Mouse (Mus musculus): Measurements from ENCODE around the gene Mtch2. TPM values are rescaled to one million over a fixed set of nuclear protein-coding genes. Genes with fewer than 3 reads are reported as not detected.

Mtch2 gene
- polyA plus RNA-seq, 1 experiment from 2014 or later: 276 TPM

DNA sequence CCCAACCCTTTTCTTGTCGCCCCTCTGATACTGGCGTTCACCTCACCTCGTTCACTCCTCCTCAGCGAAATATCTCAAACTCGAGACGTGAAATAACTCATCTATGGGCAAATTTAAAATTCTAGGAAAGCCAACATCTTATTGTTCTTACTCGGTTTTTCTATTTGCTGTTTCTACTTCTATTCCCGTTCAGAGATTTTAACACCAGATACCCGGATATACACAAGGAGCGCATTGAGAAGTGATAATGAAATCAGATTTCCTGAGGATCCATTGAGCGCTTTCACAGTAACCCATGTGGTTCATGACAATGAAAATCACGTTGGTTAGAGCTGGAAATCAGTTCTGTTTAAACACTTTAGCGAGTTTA lies 711 bp downstream of the Mtch2 start:
- peak overlapping the region; percentile 65 for H3K4me2 ChIP-seq (replicated peaks)
- H3K4me1 ChIP-seq (replicated peaks; ENCODE audit: control insufficient read depth, insufficient read depth, low read length): peaks cover 21% of the 10 kb centered on the region
- peaks cover 31% of the 10 kb centered on the region for H3K36me3 ChIP-seq (replicated peaks; ENCODE audit: control insufficient read depth, insufficient read depth)
- WGBS: under 1% methylated on average over 13 of the region's 13 CpGs
- peak overlapping the region; percentile 83 for H3K9ac ChIP-seq
- peak; percentile 51 for DNase-seq (ENCODE audit: low spot score)
- peak overlapping the region; percentile 71 for H3K4me3 ChIP-seq (replicated peaks; ENCODE audit: low read length)
- H3K9me3 ChIP-seq (ENCODE audit: control insufficient read depth, low read length): no peaks in the 10 kb centered on the region
- peak overlapping the region; percentile 86 for H3K27ac ChIP-seq
- ATAC-seq (ENCODE audit: low FRiP score): no peak
- H3K27me3 ChIP-seq (ENCODE audit: control insufficient read depth, insufficient read depth, low read length): no peaks in the 10 kb centered on the region

DNA sequence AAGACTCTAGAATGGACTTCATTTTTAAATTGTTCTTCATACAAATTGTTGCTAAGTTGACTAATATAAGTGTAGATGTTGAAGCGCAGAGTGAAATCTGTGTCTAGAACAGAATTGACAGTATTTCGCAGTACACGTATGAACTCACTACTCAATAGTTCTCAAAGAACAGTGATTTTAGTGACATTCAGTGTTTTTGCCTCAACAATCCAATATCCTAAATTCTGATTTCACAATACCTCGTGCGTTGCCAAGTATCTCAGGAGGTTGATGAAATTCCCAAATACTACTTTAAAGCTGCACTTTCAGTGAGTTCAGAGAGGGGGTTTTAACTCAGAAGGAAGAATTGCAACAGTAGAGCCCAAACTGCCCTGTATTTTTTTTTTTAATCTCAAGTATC lies 1.4 kb downstream of the Mtch2 start:
- ATAC-seq (ENCODE audit: low FRiP score): no peak
- WGBS: 89% methylated on average over 5 of the region's 5 CpGs
- H3K4me2 ChIP-seq (replicated peaks): peak overlapping the region; percentile 65
- peaks cover 21% of the 10 kb centered on the region for H3K4me1 ChIP-seq (replicated peaks; ENCODE audit: control insufficient read depth, insufficient read depth, low read length)
- peaks cover 38% of the 10 kb centered on the region for H3K36me3 ChIP-seq (replicated peaks; ENCODE audit: control insufficient read depth, insufficient read depth)
- no peak for DNase-seq (ENCODE audit: low spot score)
- peak overlapping the region; percentile 83 for H3K9ac ChIP-seq
- peak overlapping the region; percentile 86 for H3K27ac ChIP-seq
- no peaks in the 10 kb centered on the region for H3K27me3 ChIP-seq (ENCODE audit: control insufficient read depth, insufficient read depth, low read length)
- no peaks in the 10 kb centered on the region for H3K9me3 ChIP-seq (ENCODE audit: control insufficient read depth, low read length)
- H3K4me3 ChIP-seq (replicated peaks; ENCODE audit: low read length): peak overlapping the region; percentile 71

DNA sequence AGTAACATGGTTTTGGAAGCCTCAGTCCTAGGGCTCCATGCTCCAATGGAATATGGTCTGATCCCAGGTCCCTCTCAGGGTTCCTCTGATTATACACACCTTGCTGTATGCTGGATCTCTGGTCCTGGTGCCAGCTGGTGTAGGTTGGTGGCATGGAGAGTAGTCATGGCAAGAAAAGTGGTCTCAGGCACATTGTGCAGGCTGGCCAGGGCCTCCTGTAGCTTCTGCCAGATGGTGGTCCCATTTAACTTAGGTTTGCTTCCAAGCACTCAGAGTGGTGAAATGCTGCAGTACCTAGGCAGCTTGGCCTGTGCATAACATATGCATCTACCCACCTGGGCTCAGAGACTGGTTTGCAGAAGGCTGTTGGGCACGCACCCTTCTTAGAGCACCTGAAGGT lies 3.4 kb downstream of the Mtch2 start:
- H3K36me3 ChIP-seq (replicated peaks; ENCODE audit: control insufficient read depth, insufficient read depth): peaks cover 56% of the 10 kb centered on the region
- H3K27me3 ChIP-seq (ENCODE audit: control insufficient read depth, insufficient read depth, low read length): no peaks in the 10 kb centered on the region
- WGBS: 95% methylated on average over 1 of the region's 1 CpGs
- H3K4me2 ChIP-seq (replicated peaks): no peak overlapping the region
- H3K4me1 ChIP-seq (replicated peaks; ENCODE audit: control insufficient read depth, insufficient read depth, low read length): peaks cover 21% of the 10 kb centered on the region
- no peaks in the 10 kb centered on the region for H3K9me3 ChIP-seq (ENCODE audit: control insufficient read depth, low read length)
- DNase-seq (ENCODE audit: low spot score): no peak
- no peak overlapping the region for H3K27ac ChIP-seq
- ATAC-seq (ENCODE audit: low FRiP score): no peak
- no peak overlapping the region for H3K4me3 ChIP-seq (replicated peaks; ENCODE audit: low read length)
- H3K9ac ChIP-seq: no peak overlapping the region

DNA sequence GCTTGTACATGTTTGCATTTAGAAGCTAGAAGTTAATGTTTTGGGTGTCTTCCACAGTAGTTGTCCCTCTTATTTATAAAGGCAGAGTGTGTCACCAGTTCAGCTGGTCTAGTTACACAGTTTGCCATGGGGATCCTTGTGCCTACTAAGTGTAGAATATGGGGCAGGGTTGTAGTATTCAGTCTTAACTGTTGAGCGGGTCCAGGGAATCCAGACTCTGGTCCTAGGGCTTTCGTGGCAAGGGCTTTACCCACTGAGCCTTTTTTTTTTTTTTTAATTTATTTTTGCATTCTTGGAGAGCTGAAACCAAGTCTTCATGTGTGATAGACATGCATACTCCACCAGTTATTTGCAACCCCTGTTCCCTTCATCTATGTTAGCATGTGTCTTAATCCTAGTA lies 14.5 kb downstream of the Mtch2 start:
- no peak overlapping the region for H3K27ac ChIP-seq
- H3K9me3 ChIP-seq (ENCODE audit: control insufficient read depth, low read length): no peaks in the 10 kb centered on the region
- no peak overlapping the region for H3K4me3 ChIP-seq (replicated peaks; ENCODE audit: low read length)
- H3K4me1 ChIP-seq (replicated peaks; ENCODE audit: control insufficient read depth, insufficient read depth, low read length): no peaks in the 10 kb centered on the region
- peaks cover 95% of the 10 kb centered on the region for H3K36me3 ChIP-seq (replicated peaks; ENCODE audit: control insufficient read depth, insufficient read depth)
- H3K4me2 ChIP-seq (replicated peaks): no peak overlapping the region
- 86% methylated on average over 2 of the region's 2 CpGs for WGBS
- H3K27me3 ChIP-seq (ENCODE audit: control insufficient read depth, insufficient read depth, low read length): no peaks in the 10 kb centered on the region
- no peak for DNase-seq (ENCODE audit: low spot score)
- ATAC-seq (ENCODE audit: low FRiP score): no peak
- no peak overlapping the region for H3K9ac ChIP-seq

DNA sequence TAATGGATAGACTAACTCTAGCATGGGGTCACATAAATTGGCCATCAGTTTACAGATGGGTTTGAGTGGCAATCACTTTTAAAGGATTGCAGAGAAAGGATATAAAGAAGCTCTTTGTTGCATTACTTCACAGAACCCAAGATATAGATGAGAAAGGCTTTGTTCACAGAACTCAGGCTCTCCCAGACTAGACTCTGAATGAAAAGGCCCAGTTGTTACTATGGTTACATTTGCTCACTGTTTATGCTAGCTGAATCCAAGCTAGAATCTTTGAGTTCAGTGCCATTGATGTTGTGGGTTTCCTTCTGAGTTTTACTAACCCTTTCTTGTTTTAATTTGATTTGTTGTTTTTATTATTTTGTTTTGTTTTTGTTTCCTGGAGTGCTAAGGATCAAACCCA lies 17.2 kb downstream of the Mtch2 start:
- DNase-seq (ENCODE audit: low spot score): no peak
- Histone ChIP-seq H3K36me3 (replicated peaks; ENCODE audit: control insufficient read depth, insufficient read depth) (peaks cover 85% of the 10 kb centered on the region), H3K9ac (no peak overlapping the region)

DNA sequence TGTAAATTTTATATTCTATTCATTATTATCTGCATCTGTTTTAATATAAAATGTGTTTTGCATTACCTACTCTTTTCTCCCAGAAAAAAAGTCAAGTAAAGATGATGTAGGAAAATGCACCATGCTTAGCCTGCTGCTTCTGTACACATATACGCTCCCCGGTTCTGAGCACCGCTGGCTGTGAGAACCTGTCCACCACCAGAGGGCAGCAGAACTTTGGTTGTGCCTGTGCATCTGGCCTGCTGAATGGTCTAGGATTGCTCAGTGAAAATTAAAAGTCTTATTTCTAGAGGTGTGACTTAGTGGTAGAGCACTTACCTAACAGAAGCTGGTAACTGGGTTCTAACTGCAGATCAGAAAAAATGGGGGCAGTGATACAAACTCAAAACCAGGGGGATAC lies 19.6 kb downstream of the Mtch2 start:
- Histone ChIP-seq H3K9ac (no peak overlapping the region), H3K4me3 (replicated peaks; ENCODE audit: low read length) (no peak overlapping the region), H3K27ac (no peak overlapping the region), H3K27me3 (ENCODE audit: control insufficient read depth, insufficient read depth, low read length) (no peaks in the 10 kb centered on the region), H3K36me3 (replicated peaks; ENCODE audit: control insufficient read depth, insufficient read depth) (peaks cover 62% of the 10 kb centered on the region), H3K4me1 (replicated peaks; ENCODE audit: control insufficient read depth, insufficient read depth, low read length) (0 out of 2 replicates have a peak, but pooled peaks cover 1% of the 10 kb centered on the region), H3K4me2 (replicated peaks) (no peak overlapping the region), H3K9me3 (ENCODE audit: control insufficient read depth, low read length) (no peaks in the 10 kb centered on the region)
- WGBS: 19% methylated on average over 3 of the region's 3 CpGs
- ATAC-seq (ENCODE audit: low FRiP score) (peak; percentile 90), DNase-seq (ENCODE audit: low spot score) (peak; percentile 93)

More for the DNA sequence above, 17.2 kb downstream of the Mtch2 start:
- Histone ChIP-seq H3K9me3 (ENCODE audit: control insufficient read depth, low read length) (no peaks in the 10 kb centered on the region), H3K4me3 (replicated peaks; ENCODE audit: low read length) (no peak overlapping the region), H3K27me3 (ENCODE audit: control insufficient read depth, insufficient read depth, low read length) (no peaks in the 10 kb centered on the region), H3K4me2 (replicated peaks) (no peak overlapping the region), H3K4me1 (replicated peaks; ENCODE audit: control insufficient read depth, insufficient read depth, low read length) (no peaks in the 10 kb centered on the region), H3K27ac (peak overlapping the region; percentile 58; the same call in 1 of the 2 replicates)
- no peak; the same call in 1 of the 2 replicates for ATAC-seq (ENCODE audit: low FRiP score)

DNA sequence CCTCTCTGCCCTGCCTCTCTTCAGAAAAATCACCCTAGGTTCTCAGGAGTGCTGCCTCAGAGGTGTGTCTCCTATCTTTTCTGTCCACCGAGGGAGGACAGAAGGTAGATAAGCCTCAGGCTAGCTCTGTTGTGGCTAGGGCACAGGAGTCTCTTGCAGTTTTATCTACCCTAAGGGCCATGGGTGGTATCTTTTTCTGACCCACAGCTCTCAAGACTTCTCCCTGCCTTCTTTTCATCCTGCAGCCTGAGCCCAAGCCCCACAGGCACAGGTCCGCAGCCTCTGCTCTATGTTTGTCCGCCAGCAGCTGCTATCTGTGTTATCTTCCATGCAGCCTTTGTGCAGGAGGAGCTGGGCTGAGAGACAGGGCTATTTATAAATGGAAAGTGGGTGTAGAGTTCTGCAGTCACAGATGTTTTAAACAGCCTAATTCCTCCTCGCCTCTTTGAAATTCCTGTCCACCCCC lies 23.2 kb downstream of the Mtch2 start:
- 54% methylated on average over 4 of the region's 4 CpGs for WGBS
- no peaks in the 10 kb centered on the region for H3K27me3 ChIP-seq (ENCODE audit: control insufficient read depth, insufficient read depth, low read length)

DNA sequence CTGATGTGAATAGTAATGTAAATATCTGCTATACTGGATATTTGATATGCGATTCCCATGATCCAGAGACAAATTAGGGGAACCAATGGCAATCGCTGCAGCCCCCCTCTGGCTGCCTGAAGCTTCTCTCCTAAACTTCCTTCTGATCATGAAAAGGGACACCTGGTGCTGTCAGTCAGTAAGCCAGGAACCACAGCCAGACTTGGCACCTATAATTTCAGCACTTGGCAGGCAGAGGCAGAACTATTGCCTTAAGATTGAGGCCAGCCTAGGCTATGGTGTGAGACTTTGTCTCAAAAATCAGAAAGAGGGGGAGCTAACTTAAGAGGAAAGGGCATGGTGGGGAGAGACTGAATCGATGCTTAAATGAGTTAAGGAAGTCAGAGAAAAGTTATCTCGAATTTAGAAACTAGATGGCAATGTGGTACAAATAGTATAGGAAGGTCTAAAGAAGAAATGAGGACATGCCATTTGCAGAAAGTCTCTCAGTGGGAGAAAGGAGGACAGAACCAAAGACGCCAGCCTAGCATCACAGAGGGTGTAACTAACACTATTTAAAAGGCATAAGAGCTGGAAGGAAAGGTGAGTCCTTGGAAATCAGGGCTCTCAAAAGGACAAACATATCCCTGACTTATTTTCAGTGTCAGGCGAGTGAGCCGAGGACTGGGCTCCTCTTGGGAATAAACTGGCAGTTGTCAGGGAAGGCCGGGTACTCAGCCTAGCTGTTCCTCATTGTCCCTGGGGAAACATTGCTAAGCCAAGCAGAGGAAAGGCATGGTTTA lies 24.4 kb downstream of the Mtch2 start:
- DNase-seq (ENCODE audit: low spot score) (no peak), ATAC-seq (ENCODE audit: low FRiP score) (no peak)
- Histone ChIP-seq H3K4me1 (replicated peaks; ENCODE audit: control insufficient read depth, insufficient read depth, low read length) (0 out of 2 replicates have a peak, but pooled peaks cover 5% of the 10 kb centered on the region), H3K9me3 (ENCODE audit: control insufficient read depth, low read length) (no peaks in the 10 kb centered on the region), H3K4me3 (replicated peaks; ENCODE audit: low read length) (no peak overlapping the region), H3K27me3 (ENCODE audit: control insufficient read depth, insufficient read depth, low read length) (no peaks in the 10 kb centered on the region), H3K9ac (no peak overlapping the region), H3K27ac (no peak overlapping the region), H3K4me2 (replicated peaks) (no peak overlapping the region), H3K36me3 (replicated peaks; ENCODE audit: control insufficient read depth, insufficient read depth) (peaks cover 14% of the 10 kb centered on the region)
- WGBS: 67% methylated on average over 8 of the region's 8 CpGs

More for the DNA sequence above, 23.2 kb downstream of the Mtch2 start:
- Histone ChIP-seq H3K9me3 (ENCODE audit: control insufficient read depth, low read length) (no peaks in the 10 kb centered on the region), H3K4me1 (replicated peaks; ENCODE audit: control insufficient read depth, insufficient read depth, low read length) (0 out of 2 replicates have a peak, but pooled peaks cover 5% of the 10 kb centered on the region), H3K9ac (no peak overlapping the region), H3K36me3 (replicated peaks; ENCODE audit: control insufficient read depth, insufficient read depth) (peaks cover 26% of the 10 kb centered on the region), H3K27ac (no peak overlapping the region), H3K4me3 (replicated peaks; ENCODE audit: low read length) (no peak overlapping the region), H3K4me2 (replicated peaks) (no peak overlapping the region)
- DNase-seq (ENCODE audit: low spot score) (no peak), ATAC-seq (ENCODE audit: low FRiP score) (no peak)

DNA sequence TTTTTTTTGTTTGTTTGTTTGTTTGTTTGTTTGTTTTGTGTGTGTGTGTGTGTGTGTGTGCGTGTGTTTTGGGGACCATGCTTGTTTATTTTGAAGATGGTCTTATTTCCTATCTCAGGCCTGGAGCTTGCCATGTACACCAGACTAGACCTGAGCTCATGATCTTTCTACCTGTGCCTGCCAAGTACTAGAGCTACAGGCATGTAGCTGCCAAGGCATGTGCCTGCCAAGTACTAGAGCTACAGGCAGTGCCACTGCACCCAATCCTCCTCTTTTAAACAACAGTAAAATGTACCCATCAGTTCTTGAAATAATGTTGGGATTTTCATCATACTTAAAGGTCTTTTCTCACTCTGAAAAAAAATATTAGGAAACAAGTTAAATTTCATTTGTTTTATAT lies 27.1 kb downstream of the Mtch2 start:
- Histone ChIP-seq H3K9ac (no peak overlapping the region), H3K4me2 (replicated peaks) (no peak overlapping the region), H3K27me3 (ENCODE audit: control insufficient read depth, insufficient read depth, low read length) (no peaks in the 10 kb centered on the region), H3K9me3 (ENCODE audit: control insufficient read depth, low read length) (no peaks in the 10 kb centered on the region), H3K4me3 (replicated peaks; ENCODE audit: low read length) (no peak overlapping the region), H3K4me1 (replicated peaks; ENCODE audit: control insufficient read depth, insufficient read depth, low read length) (0 out of 2 replicates have a peak, but pooled peaks cover 5% of the 10 kb centered on the region), H3K27ac (no peak overlapping the region), H3K36me3 (replicated peaks; ENCODE audit: control insufficient read depth, insufficient read depth) (no peaks in the 10 kb centered on the region; the same call in 1 of the 2 replicates)
- DNase-seq (ENCODE audit: low spot score): no peak
- no peak for ATAC-seq (ENCODE audit: low FRiP score)
- WGBS: 96% methylated on average over 1 of the region's 1 CpGs

Data from hindbrain, embryonic 14.5 days (tissue).